ENCODE assay signal across 18 mouse cellular contexts in genomic region chr11:116579280-116579679, GRCm38 (mm10). TPM values are rescaled to one million over a fixed set of nuclear protein-coding genes. Genes with fewer than 3 reads are reported as not detected.
DNase-seq lines count a peak whose midpoint lies in the region; ATAC-seq and TF ChIP-seq lines count a peak whose summit lies in the region.
"Had no signal": no experiment of that assay in that cellular context is flagged by ENCODE, and none has a peak within 500 bp of the region (broad histone marks: within the 10 kb centered on the region; RNA-seq: fewer than 3 reads in every experiment).

No protein-coding gene starts in this region.

- H3K27me3 ChIP-seq in midbrain, embryonic 13.5 days, result no peaks in the 10 kb centered on the region
- no peaks in the 10 kb centered on the region for H3K27me3 ChIP-seq in midbrain, embryonic 11.5 days (ENCODE audit: control insufficient read depth, insufficient read depth, low read length)
- no peaks in the 10 kb centered on the region for H3K27me3 ChIP-seq in hindbrain, embryonic 16.5 days (replicated peaks; ENCODE audit: control insufficient read depth, insufficient read depth, low read length)
- no peaks in the 10 kb centered on the region for H3K27me3 ChIP-seq in neural tube, embryonic 13.5 days

- no peak for TF ChIP-seq CTCF in gastrocnemius, adult 2 months (IDR thresholded peaks at IDR 0.05)

- ATAC-seq in midbrain, embryonic 13.5 days, result no peak
- no peak for ATAC-seq in midbrain, embryonic 11.5 days (ENCODE audit: low FRiP score)
- ATAC-seq in hindbrain, embryonic 16.5 days, result no peak
- ATAC-seq in neural tube, embryonic 13.5 days (ENCODE audit: low read depth), result no peak
- ATAC-seq: activated CD4-positive, CD25-positive, alpha-beta regulatory T cell, adult 4 months had no signal

- intact Hi-C loops in gastrocnemius, adult 2 months (cut with DNase I), result no loop called here

- no peaks in the 10 kb centered on the region for H3K9me3 ChIP-seq in midbrain, embryonic 13.5 days
- no peaks in the 10 kb centered on the region for H3K9me3 ChIP-seq in midbrain, embryonic 11.5 days (ENCODE audit: control insufficient read depth, low read length)
- H3K9me3 ChIP-seq in hindbrain, embryonic 16.5 days (ENCODE audit: control insufficient read depth, low read length), result no peaks in the 10 kb centered on the region
- H3K9me3 ChIP-seq in neural tube, embryonic 13.5 days, result no peaks in the 10 kb centered on the region

- DNase-seq in gastrocnemius, adult 2 months, result peak; percentile 26
- no peak for DNase-seq in gastrocnemius, postnatal 4 days (ENCODE audit: low spot score in 2 of 2)
- DNase-seq in midbrain, embryonic 11.5 days (ENCODE audit: low spot score, missing footprints), result no peak
- DNase-seq in layer of hippocampus, postnatal 36 days, result no peak
- no peak for DNase-seq in Muller cell, postnatal 12 days (ENCODE audit: inconsistent ontology term)
- DNase-seq: gastrocnemius, postnatal 25 days; kidney, adult 2 months; lung, adult 2 months; right cerebral cortex, postnatal 4 days had no signal

- WGBS in midbrain, embryonic 13.5 days, result 94% methylated on average over 3 of the region's 3 CpGs
- WGBS in midbrain, embryonic 11.5 days, result 95% methylated on average over 3 of the region's 3 CpGs
- WGBS in hindbrain, embryonic 16.5 days, result 94% methylated on average over 3 of the region's 3 CpGs
- 92% methylated on average over 3 of the region's 3 CpGs for WGBS in neural tube, embryonic 13.5 days

- peak overlapping the region; percentile 74 for H3K4me2 ChIP-seq in midbrain, embryonic 13.5 days (replicated peaks)
- no peak overlapping the region for H3K4me2 ChIP-seq in midbrain, embryonic 11.5 days
- peak overlapping the region; percentile 76 for H3K4me2 ChIP-seq in hindbrain, embryonic 16.5 days (ENCODE audit: low read length)
- peak overlapping the region; percentile 81 for H3K4me2 ChIP-seq in neural tube, embryonic 13.5 days

- no peak overlapping the region for H3K4me3 ChIP-seq in gastrocnemius, adult 2 months
- no peak overlapping the region; the same call in 1 of the 2 replicates for H3K4me3 ChIP-seq in midbrain, embryonic 13.5 days (replicated peaks)
- H3K4me3 ChIP-seq in midbrain, embryonic 11.5 days (ENCODE audit: low read depth, low read length), result no peak overlapping the region
- H3K4me3 ChIP-seq in hindbrain, embryonic 16.5 days (ENCODE audit: low read length), result no peak overlapping the region
- H3K4me3 ChIP-seq in neural tube, embryonic 13.5 days, result peak overlapping the region; percentile 78

- H3K9ac ChIP-seq in midbrain, embryonic 13.5 days (replicated peaks), result no peak overlapping the region
- H3K9ac ChIP-seq in midbrain, embryonic 11.5 days (ENCODE audit: low read length), result no peak overlapping the region
- H3K9ac ChIP-seq in hindbrain, embryonic 16.5 days (ENCODE audit: low read depth, low read length), result no peak overlapping the region
- 0 out of 2 replicates have a peak overlapping the region, but pooled peaks have one; percentile 17 for H3K9ac ChIP-seq in neural tube, embryonic 13.5 days

- no peak overlapping the region for H3K27ac ChIP-seq in gastrocnemius, adult 2 months
- no peak overlapping the region for H3K27ac ChIP-seq in midbrain, embryonic 13.5 days
- no peak overlapping the region for H3K27ac ChIP-seq in midbrain, embryonic 11.5 days (ENCODE audit: low read depth, low read length)
- no peak overlapping the region for H3K27ac ChIP-seq in hindbrain, embryonic 16.5 days (ENCODE audit: low read depth, low read length)
- no peak overlapping the region for H3K27ac ChIP-seq in neural tube, embryonic 13.5 days (replicated peaks)

- peaks cover 55% of the 10 kb centered on the region for H3K4me1 ChIP-seq in midbrain, embryonic 13.5 days (replicated peaks)
- H3K4me1 ChIP-seq in midbrain, embryonic 11.5 days (ENCODE audit: control insufficient read depth, insufficient read depth, low read length), result peaks cover 17% of the 10 kb centered on the region
- peaks cover 41% of the 10 kb centered on the region for H3K4me1 ChIP-seq in hindbrain, embryonic 16.5 days (ENCODE audit: control insufficient read depth, insufficient read depth, low read depth, low read length)
- H3K4me1 ChIP-seq in neural tube, embryonic 13.5 days (replicated peaks), result peaks cover 61% of the 10 kb centered on the region

- no peaks in the 10 kb centered on the region; the same call in 1 of the 2 replicates for H3K36me3 ChIP-seq in midbrain, embryonic 13.5 days
- H3K36me3 ChIP-seq in midbrain, embryonic 11.5 days (ENCODE audit: control insufficient read depth, insufficient read depth, low read length), result no peaks in the 10 kb centered on the region
- H3K36me3 ChIP-seq in hindbrain, embryonic 16.5 days (ENCODE audit: control insufficient read depth, insufficient read depth, low read length), result no peaks in the 10 kb centered on the region
- no peaks in the 10 kb centered on the region for H3K36me3 ChIP-seq in neural tube, embryonic 13.5 days

RNA-seq across cellular contexts. Expression of gene Ube2o, which starts 2.0 kb away (rescaled TPM):
- total RNA-seq in gastrocnemius, adult 2 months (2021), result 10 to 100 TPM; 19.4 to 22.9 TPM
- total RNA-seq in gastrocnemius, postnatal 4 days (2021), result 10 to 100 TPM; 25.2 to 25.6 TPM
- polyA plus RNA-seq in midbrain, embryonic 13.5 days (2015; fragmentation: Nextera tagmentation; extraction: Ambion mirVana), result 12.3 and 12.7 TPM in 2 replicates
- 13.6 and 18.7 TPM in 2 replicates for polyA plus RNA-seq in midbrain, embryonic 11.5 days (2014; fragmentation: Nextera tagmentation; extraction: Ambion mirVana)
- 16.4 and 16.6 TPM in 2 replicates for polyA plus RNA-seq in hindbrain, embryonic 16.5 days (2015; fragmentation: Nextera tagmentation; extraction: Ambion mirVana)
- 20.1 and 24.6 TPM in 2 replicates for polyA plus RNA-seq in neural tube, embryonic 13.5 days (2015; fragmentation: Nextera tagmentation; extraction: Ambion mirVana)
- 10 to 100 TPM; 91.3 to 98.8 TPM for total RNA-seq in layer of hippocampus, postnatal 36 days (2021)

RNA-seq across cellular contexts. Expression of gene Aanat, which starts 7.0 kb away (rescaled TPM):
- not detected for total RNA-seq in gastrocnemius, adult 2 months (2021)
- total RNA-seq in gastrocnemius, postnatal 4 days (2021), result not detected
- 0.22 and 0.34 TPM in 2 replicates for polyA plus RNA-seq in midbrain, embryonic 13.5 days (2015; fragmentation: Nextera tagmentation; extraction: Ambion mirVana)
- not detected in 2 replicates for polyA plus RNA-seq in midbrain, embryonic 11.5 days (2014; fragmentation: Nextera tagmentation; extraction: Ambion mirVana)
- 0.51 and 0.55 TPM in 2 replicates for polyA plus RNA-seq in hindbrain, embryonic 16.5 days (2015; fragmentation: Nextera tagmentation; extraction: Ambion mirVana)
- 0.18 TPM in 1 of 2 replicates, not detected in the other for polyA plus RNA-seq in neural tube, embryonic 13.5 days (2015; fragmentation: Nextera tagmentation; extraction: Ambion mirVana)
- total RNA-seq in layer of hippocampus, postnatal 36 days (2021), result under 1 TPM; 0.33 to 0.77 TPM
- total RNA-seq: common myeloid progenitor, adult 5-6 weeks; gastrocnemius, postnatal 25 days; MEL had no signal
- polyA plus RNA-seq: activated CD4-positive, CD25-positive, alpha-beta regulatory T cell, adult 4 months; C2C12; heart, postnatal 0 days; kidney, adult 2 months; lung, adult 2 months; stomach, embryonic 14.5 days had no signal

RNA-seq across cellular contexts. Expression of gene Rhbdf2, which starts 47.5 kb away (rescaled TPM):
- 10 to 100 TPM; 11.6 to 14.4 TPM for total RNA-seq in gastrocnemius, adult 2 months (2021)
- 1 to 10 TPM; 7.4 to 9.1 TPM for total RNA-seq in gastrocnemius, postnatal 4 days (2021)
- polyA plus RNA-seq in midbrain, embryonic 13.5 days (2015; fragmentation: Nextera tagmentation; extraction: Ambion mirVana), result 0.76 and 0.77 TPM in 2 replicates
- 1.2 and 1.3 TPM in 2 replicates for polyA plus RNA-seq in midbrain, embryonic 11.5 days (2014; fragmentation: Nextera tagmentation; extraction: Ambion mirVana)
- 1.7 and 2.1 TPM in 2 replicates for polyA plus RNA-seq in hindbrain, embryonic 16.5 days (2015; fragmentation: Nextera tagmentation; extraction: Ambion mirVana)
- 3.7 TPM in 2 replicates for polyA plus RNA-seq in neural tube, embryonic 13.5 days (2015; fragmentation: Nextera tagmentation; extraction: Ambion mirVana)
- 1 to 10 TPM in 1 of 2 experiments, under 1 TPM in 1; 0.90 to 1.4 TPM for total RNA-seq in layer of hippocampus, postnatal 36 days (2021)

RNA-seq across cellular contexts. Expression of gene Sphk1, which starts 48.6 kb away (rescaled TPM):
- 1 to 10 TPM in 1 of 2 experiments, under 1 TPM in 1; 0.36 to 1.7 TPM for total RNA-seq in gastrocnemius, adult 2 months (2021)
- 1 to 10 TPM; 4.0 TPM for total RNA-seq in gastrocnemius, postnatal 4 days (2021)
- 3.1 and 3.2 TPM in 2 replicates for polyA plus RNA-seq in midbrain, embryonic 13.5 days (2015; fragmentation: Nextera tagmentation; extraction: Ambion mirVana)
- polyA plus RNA-seq in midbrain, embryonic 11.5 days (2014; fragmentation: Nextera tagmentation; extraction: Ambion mirVana), result 7.1 and 8.3 TPM in 2 replicates
- polyA plus RNA-seq in hindbrain, embryonic 16.5 days (2015; fragmentation: Nextera tagmentation; extraction: Ambion mirVana), result 10.7 and 13.9 TPM in 2 replicates
- polyA plus RNA-seq in neural tube, embryonic 13.5 days (2015; fragmentation: Nextera tagmentation; extraction: Ambion mirVana), result 3.7 and 6.1 TPM in 2 replicates
- 1 to 10 TPM; 1.3 to 2.4 TPM for total RNA-seq in layer of hippocampus, postnatal 36 days (2021)
- polyA plus RNA-seq: activated CD4-positive, CD25-positive, alpha-beta regulatory T cell, adult 4 months had no signal
